Mouse (Mus musculus) R1 (cell line): ENCODE data around the gene Ufd1.
A peak's percentile ranks its signal among the peaks of the same experiment; 100 is the strongest.
"Not testable (repeated sequence)": the region's sequence is repeated elsewhere in the genome, so short reads cannot be mapped to it uniquely, and the experiment has no call there.

Source experiments
- DNase-seq: peaks from one replicate; pipeline ENCODE4 v3.0.0-alpha.2; 2018; ENCODE audit warnings: low read depth, low spot score

The Ufd1 gene

GRCm38 (mm10) chr16:18809001-18809400, 2.6 kb upstream of the Ufd1 start:
- DNase-seq: no peak

GRCm38 (mm10) chr16:18811032-18811431, 547 bp upstream of the Ufd1 start:
- DNase-seq: peak; percentile 65

- no peak for DNase-seq
Measured at GRCm38 (mm10) chr16:18812385-18812910, 869 bp downstream of the Ufd1 start.

- DNase-seq: no peak
Measured at GRCm38 (mm10) chr16:18822356-18822755, 10.8 kb downstream of the Ufd1 start.

GRCm38 (mm10) chr16:18822925-18823324, 11.3 kb downstream of the Ufd1 start:
- DNase-seq: no peak

- DNase-seq: no peak
Measured at GRCm38 (mm10) chr16:18828630-18829029, 17.1 kb downstream of the Ufd1 start.

GRCm38 (mm10) chr16:18829102-18829501, 17.5 kb downstream of the Ufd1 start:
- no peak for DNase-seq

GRCm38 (mm10) chr16:18833486-18833885, 21.9 kb downstream of the Ufd1 start:
- no peak for DNase-seq

GRCm38 (mm10) chr16:18836073-18836467, 24.5 kb downstream of the Ufd1 start:
- DNase-seq: no peak

- DNase-seq: peak; percentile 99
Measured at GRCm38 (mm10) chr16:18836468-18837208, 25.1 kb downstream of the Ufd1 start, which contains the start of the genes 2510002D24Rik and Gm28539. Gene 2510002D24Rik, plus strand, starts transcription at chr16:18836578. Gene Gm28539, plus strand, starts transcription at chr16:18836584.

- no peak for DNase-seq
Measured at GRCm38 (mm10) chr16:18838346-18838745, 26.8 kb downstream of the Ufd1 start.

- peak; percentile 62 for DNase-seq
Measured at GRCm38 (mm10) chr16:18846301-18846820, 34.8 kb downstream of the Ufd1 start.

- DNase-seq: peak; percentile 63
Measured at GRCm38 (mm10) chr16:18849521-18850190, 38.1 kb downstream of the Ufd1 start.

GRCm38 (mm10) chr16:18858551-18858950, 47.0 kb downstream of the Ufd1 start:
- peak; percentile 93 for DNase-seq

- no peak for DNase-seq
Measured at GRCm38 (mm10) chr16:18860186-18860585, 48.6 kb downstream of the Ufd1 start.

- not testable (repeated sequence) for DNase-seq
Measured at GRCm38 (mm10) chr16:18870495-18870894, 58.9 kb downstream of the Ufd1 start.

GRCm38 (mm10) chr16:18876091-18876441, 64.5 kb downstream of the Ufd1 start:
- DNase-seq: no peak

GRCm38 (mm10) chr16:18876442-18877308, 65.1 kb downstream of the Ufd1 start, which contains the start of the genes Mrpl40 and Hira:
Gene Mrpl40, minus strand, starts transcription at chr16:18876862.
Gene Hira, plus strand, starts transcription at chr16:18877037.
- peak; percentile 94 for DNase-seq

- peak; percentile 90 for DNase-seq
Measured at GRCm38 (mm10) chr16:18877386-18878090, 66.0 kb downstream of the Ufd1 start.

- DNase-seq: no peak
Measured at GRCm38 (mm10) chr16:18878091-18878720, 66.6 kb downstream of the Ufd1 start.
